Mouse (Mus musculus): ENCODE results near the gene Dusp6. TPM values are rescaled to one million over a fixed set of nuclear protein-coding genes. Genes with fewer than 3 reads are reported as not detected.

Dusp6 gene
- polyA plus RNA-seq, 2 experiments from 2014 or later: 26.0 to 35.2 TPM

DNA sequence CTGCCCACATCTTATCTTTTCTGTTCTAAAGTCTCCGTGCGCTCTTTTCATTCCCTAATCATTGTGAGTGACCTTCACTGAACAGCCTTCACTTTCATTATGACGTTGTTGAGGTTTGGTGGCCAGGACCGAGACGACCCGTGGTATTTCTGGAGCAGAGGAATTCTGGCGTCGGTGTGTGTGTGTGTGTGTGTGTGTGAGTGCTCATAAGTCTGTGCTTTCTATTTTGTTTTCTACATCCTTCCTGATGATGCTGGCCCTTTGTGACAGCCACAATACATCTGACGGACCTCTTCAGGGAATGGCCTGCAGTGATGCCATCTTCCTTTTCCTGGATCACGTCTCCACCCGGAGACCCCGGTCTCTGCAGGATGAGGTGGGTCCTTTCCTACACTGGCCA lies 11.6 kb downstream of the Dusp6 start:
- no peak for ATAC-seq

DNA sequence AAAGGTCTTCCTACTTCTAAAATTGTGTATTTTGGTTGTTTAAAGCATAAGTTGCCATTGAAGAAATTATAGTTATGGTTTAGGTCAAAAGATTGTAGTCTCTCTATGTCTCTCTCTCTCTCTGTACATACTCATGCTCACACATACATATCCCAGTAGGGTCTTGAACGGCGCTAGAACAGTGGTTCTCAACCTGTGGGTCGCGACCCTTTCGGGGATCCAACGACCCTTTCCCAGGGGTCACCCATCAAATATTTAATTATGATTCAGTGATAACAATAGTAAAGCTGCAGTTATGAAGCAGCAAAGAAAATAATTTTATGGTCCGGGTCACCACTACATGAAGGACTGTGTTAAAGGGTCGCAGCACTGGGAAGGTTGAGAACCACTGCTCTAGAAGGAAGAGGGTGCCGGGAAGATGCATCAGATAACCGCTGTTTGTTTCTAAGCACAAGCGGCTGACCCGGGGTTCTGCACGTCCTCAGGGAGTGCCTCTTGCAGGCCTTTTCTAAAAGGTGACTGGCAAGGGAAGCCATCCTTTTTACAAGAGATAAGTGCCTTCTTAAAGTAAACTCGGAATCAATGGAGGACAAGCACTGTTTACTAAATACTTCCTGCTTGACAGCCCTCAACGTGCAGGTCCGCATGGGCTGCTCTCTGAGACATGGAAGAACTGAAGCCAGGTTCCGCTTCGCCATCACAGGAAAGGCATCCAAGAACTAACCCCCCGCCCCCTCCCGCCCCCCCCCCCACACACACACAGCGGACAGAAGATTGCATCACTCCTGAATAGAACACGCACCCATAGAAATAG lies 16.2 kb downstream of the Dusp6 start:
- no peak for ATAC-seq

DNA sequence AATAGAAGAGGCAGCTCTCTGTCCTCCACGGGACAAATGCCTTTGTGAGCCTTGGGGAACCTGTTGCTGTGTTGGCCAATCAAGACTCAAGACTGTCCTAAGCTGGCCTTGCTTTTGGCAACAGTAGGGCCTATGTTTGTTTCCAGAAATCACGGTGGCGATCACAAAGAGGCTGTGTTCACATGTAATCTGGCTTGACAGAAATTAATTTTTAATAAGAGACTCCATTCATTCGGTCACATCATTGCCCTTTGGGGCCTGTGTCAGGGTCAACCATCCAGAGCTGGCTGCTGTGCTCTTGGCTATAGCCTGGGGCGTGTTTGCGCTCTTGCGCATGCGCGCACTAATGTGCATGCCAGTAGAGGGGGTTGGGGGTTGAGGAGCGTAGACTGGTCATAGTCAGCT lies 21.0 kb downstream of the Dusp6 start:
- no peak for ATAC-seq

DNA sequence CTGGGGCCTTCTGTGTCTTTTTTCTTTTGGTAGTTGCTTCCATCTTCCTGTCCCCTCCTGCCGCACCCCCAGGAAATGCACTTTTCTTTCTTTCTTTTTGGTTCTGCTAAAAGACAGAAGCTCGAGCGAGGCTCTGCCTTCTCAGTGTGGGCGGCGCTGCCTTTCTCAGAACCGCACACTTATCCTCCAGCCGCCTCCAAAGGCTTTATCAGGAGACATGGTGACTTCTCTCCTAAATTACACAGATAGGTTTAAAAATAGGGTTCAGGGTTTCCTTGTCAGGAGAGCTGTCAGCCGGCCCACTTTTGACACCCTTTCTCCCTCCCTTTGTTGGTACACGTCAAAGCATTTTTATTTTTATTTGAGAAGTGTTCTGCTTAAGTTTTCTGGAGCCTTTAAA lies 21.9 kb downstream of the Dusp6 start:
- peak; percentile 37 for ATAC-seq

DNA sequence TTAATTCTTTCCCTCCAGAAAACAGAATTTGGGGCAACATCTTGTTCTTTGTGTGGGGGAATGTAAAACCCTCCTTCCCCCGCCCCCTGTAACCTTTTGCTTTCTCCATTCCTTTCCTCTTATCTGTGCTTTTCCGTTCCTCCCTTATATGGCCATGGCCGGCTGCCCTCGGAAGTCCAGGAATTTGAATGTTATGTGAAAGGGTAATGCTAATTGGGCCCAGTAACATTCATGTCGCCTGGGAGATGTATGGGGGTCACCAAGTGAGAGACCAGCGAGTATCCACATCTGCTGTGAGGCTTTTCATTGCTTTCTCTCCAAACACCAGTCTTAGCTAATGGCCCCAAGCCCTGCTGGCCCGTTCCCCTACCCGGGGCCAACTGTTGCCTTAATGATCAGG lies 22.7 kb downstream of the Dusp6 start:
- ATAC-seq: no peak

DNA sequence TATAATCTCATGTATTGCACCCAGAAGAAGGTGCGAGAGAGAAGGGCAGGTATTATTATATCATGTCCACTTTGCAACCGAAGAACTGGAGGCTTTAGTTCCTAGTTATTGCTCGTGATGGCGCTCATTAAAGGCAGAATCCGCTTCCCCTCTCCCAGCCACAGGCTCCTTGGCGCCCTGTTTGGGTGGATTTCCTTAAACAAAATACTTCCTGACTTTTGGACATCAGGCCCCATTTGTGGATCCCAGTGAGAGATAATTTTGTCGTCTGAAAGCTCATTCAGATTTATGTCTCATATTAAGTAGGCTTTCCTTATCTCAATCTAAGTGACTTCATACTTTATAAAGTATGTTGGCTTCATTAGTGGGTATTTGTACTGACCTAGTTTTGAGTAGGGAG lies 23.2 kb downstream of the Dusp6 start:
- no peak for ATAC-seq

DNA sequence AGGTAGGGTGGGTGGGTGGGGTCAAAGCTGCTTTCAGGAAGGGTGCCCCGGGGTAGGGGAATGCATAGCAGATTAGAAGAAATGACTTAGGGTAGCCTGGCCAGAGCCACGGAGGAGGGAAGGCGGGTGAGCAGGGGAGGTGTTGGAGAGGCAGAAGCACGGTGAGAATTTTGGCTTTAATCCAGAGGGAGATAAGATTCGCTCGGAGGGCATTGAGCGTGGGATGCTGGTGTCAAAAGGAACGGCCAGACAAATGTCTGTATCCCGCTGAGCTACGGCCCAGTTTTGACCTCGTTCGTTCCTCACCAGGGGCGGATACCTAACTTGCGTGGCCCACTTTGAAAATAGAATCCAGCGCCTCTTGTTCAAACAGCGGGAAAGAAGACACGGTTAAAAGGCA lies 23.8 kb downstream of the Dusp6 start:
- no peak for ATAC-seq

DNA sequence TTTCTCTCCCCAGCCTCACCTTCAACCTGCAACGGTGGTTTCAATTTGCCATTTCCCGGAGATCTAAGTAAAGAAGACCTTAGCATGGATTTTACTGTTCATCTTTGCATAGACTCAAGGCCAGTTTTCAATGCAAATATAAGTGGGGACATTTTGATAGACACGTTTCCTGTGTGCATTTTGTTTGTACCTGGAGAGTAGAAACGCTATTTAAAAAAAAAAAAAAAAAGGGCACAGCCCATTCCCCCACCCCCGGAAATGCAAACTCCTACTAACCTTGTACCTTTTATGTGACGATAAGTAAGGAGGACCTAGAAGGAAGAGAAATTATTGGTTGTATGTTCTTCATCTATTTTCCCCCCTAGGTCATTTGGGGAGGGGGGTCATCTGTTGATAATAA lies 24.2 kb downstream of the Dusp6 start:
- ATAC-seq: peak; percentile 62

DNA sequence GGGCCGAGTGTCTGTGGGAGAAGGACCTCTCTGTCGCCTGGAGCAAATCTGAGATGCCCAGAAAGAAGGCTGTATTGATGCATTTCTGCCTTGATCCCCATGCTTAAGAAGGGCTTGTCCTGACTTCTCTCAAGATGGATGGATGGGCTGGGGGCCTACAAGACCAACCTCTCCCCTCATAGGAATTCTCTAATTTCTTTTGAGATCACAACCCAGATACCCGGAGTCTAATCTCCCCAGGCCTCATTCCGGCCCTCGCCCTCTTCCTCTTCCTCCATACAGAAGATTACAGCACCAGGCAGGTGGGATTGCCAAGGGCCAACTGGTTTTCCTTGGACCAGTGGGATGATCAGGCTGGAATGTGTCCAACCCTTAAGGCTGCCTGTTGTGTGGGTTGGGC lies 26.1 kb downstream of the Dusp6 start:
- ATAC-seq: no peak

DNA sequence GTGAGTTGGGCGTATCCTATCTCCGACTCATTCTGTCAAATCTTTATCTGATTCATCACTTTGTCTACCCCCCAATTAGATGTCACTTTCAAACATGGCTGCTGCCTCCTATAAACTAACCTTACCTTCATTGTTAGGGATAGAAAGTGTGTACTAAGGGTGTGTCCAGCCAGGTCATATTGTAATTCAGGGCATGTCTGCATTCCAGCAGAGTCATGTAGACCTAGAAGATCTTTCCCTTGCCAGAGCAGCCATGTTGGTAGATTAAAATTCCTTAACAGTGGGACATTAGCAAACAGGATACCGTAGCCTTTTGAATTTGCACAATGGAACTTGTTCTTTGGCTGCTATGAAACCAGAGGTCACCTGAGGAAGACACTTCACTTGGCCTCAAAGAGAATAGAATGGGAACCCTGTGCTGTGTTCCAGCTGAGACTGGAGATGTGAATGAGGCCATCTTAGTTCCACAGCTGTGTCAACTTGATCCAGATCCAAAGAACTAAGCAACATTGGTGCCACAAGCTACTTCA lies 30.1 kb downstream of the Dusp6 start:
- no peak for ATAC-seq

DNA sequence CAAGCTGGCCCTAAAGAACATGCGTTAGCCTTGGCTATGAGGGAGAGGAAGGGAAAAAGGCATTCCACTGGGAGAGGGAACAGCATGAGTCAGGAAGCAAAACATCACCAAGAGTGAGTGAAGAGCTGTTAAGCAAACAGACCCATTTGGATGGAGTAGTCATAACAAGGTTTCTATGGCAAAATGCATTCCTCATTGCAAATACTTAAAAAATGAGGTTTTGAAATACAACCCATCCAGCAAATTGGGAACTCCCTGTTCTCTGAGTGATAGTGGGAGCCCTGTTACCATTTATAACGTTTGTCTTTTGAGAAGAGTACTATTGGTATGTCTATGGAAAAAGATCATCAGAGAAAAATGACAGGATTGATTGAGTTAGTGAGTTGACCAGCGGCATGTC lies 34.7 kb downstream of the Dusp6 start:
- ATAC-seq: no peak

DNA sequence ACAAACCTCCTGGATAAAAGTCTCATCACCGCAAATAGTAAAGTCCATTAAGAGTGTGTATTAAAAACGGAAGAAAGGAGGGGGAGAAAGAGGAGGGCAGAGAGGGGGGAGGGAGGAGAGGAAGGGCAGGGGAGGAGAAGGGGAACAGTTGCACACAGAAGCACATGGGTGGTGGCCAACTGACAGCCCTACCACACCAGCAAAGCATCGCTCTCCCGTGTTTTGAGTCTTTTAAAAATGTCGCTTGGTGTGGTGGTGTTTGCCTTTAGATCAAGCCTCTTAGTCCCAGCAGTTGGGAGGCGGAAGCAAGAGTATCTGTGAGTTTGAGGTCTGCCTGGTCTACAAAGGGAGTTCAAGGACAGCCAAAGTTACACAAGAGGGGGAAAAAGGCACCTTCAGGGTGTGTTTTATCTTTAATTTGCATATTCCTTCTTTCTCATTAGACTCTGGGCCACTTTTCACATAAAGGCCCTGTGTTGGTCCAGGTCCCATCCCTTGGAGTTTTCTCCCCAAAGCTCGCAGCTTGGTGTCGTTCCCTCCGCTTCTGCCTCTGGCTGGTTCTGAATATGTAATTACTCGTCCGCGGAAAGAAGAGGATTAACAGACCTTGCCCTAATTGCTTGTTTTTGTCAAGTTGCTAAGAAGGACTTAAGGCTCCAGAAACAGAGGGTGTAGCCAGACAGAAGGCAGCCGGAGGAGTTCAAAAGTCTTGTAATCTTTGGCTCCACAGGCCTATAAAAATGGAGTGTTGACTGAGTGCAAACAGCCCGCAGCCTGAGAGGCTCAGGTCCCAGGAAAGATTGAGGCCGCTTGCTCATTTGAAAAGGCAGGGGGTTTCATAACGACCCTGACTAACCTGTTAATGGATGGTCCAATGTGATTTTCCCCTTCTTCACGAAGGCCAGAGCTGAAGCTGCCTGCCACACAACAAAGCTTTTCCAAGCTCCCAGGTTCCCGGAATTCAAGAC lies 35.6 kb downstream of the Dusp6 start:
- ATAC-seq: no peak

DNA sequence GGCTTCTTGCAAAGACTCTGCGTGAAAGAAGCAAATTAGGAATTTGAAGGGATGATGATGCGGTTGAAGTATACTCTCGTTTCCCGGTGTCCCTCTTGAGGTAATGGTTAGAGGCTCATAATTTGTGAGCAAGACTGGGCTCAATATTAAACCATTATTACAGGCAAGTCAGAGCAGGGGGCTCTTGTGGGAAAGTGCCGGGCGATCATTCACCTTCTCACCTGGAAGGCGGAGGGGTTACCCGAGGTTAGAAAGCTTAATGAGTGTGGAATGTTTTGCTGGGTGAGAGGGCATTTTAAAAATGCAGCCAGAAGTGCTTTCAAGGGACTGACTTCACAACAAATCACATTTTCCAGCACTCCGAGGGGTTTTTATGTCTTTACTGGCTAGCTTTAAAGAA lies 36.3 kb downstream of the Dusp6 start:
- ATAC-seq: no peak

DNA sequence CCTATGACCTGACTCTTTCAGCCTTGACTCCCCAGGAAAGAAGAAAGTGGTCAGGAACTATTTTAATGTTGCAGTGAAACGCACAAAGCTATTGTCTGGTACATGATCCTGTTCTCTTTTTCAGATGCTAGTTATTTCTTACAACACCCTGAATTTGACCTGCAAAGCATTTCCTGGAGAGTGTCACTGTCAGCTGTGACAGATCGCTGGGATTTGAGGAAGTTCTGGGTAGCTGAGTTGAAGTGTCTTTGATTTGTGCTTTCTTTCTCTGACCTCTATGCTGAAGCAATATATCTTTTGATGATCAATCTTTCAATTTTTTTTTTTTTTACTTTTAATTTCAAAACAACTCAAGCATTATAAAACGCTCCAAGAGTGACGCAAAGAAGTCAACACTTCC lies 39.0 kb downstream of the Dusp6 start:
- no peak for ATAC-seq

DNA sequence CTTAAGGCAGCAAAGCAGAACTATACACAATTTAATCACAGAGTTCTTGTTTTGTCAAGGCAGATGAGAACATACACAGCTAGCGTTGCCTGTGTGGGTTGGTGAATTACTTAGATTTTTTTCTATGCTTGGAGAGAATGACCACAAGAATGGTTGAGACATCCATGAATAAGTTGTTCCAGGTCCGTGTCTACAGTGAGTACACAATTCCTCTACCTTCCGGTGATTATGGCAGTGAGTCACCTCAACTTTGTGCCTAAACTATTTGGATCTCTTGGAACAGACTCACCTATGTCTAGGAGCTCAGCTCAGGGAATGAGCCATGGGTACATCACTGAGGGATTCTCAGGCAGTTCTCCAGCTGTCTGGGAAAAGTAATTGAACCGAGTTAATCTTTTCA lies 45.8 kb downstream of the Dusp6 start:
- no peak for ATAC-seq

DNA sequence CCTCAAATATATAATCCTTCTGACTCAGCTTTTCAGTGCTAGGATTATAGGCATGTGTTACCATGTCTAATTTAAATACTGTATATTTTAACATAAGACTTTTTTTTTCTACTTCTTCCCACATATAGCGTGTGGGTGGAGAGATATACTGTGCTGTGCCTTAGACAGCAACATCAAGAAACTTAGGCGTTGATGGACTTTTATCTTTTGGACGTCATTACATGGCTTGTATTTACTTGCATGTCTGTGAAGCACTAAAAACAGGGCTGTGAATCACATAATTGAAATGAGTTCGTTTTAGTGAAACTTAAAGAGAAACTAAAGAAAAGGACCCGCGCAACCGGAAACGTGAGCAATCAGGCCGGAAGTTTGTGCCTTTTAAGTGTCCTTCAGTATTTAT lies 46.6 kb downstream of the Dusp6 start:
- ATAC-seq: no peak

DNA sequence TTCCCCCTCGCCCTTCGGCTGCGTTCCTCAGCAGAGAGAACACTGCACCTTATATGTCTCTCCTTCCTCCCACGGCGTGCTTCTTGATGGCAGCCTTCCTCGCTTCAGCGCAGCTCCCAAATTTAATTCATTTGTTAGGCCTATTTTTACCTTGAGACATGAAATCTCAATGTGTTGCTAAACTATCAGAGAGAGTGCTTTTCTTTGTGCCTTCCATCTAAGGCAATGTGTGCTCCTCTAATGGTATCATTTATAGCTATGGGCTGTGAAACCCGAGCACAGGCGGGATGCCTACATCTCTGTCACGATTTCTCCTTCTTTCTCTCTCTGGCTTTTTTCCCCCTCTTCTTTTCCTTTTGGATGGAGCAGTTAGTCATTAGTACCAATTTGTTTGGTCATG lies 47.2 kb downstream of the Dusp6 start:
- no peak for ATAC-seq

DNA sequence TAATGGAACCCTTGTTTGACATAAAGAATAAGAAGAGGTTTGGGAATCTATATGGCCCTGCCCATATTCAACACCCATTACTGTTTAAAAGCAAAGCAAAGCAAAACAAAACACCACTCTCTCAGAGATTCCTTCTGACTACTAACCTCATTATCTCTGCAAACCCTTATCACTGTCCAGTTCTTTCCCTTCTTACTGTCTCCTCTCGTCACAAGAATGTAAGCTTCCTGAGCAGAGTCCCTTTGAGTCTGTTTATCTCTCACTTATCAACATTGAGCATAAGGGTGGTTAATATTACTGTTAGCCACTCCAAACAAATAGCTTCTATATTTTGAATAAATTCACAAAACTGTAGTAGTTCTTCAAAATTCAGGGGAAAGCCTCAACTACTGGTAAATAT lies 48.9 kb downstream of the Dusp6 start:
- ATAC-seq: no peak

DNA sequence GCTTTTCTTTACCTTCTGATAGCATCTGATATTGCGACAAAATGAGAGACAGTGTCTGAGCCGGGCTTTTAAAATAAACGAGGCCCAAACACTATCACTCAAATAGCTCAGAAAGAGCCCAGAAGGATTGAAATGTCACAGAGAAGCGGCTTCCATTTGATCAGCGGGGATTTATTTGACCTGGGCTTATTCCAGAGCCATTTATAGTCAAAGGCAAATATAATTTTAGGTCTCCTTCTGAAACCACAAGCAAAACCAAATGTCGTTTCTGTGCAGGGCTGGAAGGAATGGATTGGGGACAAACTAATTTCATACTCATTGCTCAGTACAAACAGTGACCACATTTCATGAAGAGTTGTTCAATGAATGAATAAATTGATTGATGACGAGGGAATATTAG lies 51.3 kb downstream of the Dusp6 start:
- ATAC-seq: no peak

DNA sequence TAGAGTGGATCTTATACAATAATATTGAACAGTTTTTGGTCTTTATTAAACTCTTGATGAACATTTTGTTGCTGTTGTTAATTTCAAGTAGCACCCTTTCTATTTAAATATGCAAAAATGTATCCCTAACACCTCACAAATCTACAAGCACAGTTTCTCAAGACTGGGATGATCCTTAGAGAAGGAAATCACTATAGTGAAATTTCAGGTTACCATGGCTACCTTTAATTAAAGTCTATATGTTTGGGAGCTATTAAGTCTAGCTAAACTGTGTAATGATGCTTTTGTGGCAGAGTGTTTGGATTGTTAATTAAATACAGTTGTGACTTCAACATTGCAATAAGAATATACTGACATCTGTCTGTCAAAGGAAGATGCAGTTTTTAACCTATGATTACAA lies 54.0 kb downstream of the Dusp6 start:
- ATAC-seq: no peak

Measured in activated CD4-positive, CD25-positive, alpha-beta regulatory T cell, adult 4 months (primary cell).